Mouse (Mus musculus): ENCODE results near the gene Gnai1. TPM values are rescaled to one million over a fixed set of nuclear protein-coding genes. Genes with fewer than 3 reads are reported as not detected.

Gnai1 gene
- polyA plus RNA-seq, 1 experiment from 2014 or later, result 33.4 TPM

GRCm38 (mm10) chr5:18282095-18282494 is 78.1 kb downstream of the Gnai1 start:
- H3K36me3 ChIP-seq, result peaks cover 9% of the 10 kb centered on the region
- H3K4me3 ChIP-seq, result no peak overlapping the region
- no peak overlapping the region for H3K4me2 ChIP-seq
- peaks cover 5% of the 10 kb centered on the region for H3K9me3 ChIP-seq
- no peak for ATAC-seq (ENCODE audit: insufficient number of reproducible peaks, insufficient read depth, low FRiP score, low TSS enrichment, low read depth)
- 88% methylated on average over 3 of the region's 3 CpGs for WGBS
- no peaks in the 10 kb centered on the region for H3K27me3 ChIP-seq
- no peak overlapping the region for H3K27ac ChIP-seq
- no peaks in the 10 kb centered on the region for H3K4me1 ChIP-seq
- H3K9ac ChIP-seq, result no peak overlapping the region

- 70% methylated on average over 7 of the region's 7 CpGs for WGBS
- ATAC-seq (ENCODE audit: insufficient number of reproducible peaks, insufficient read depth, low FRiP score, low TSS enrichment, low read depth), result no peak
- no peak overlapping the region for H3K4me2 ChIP-seq
- no peaks in the 10 kb centered on the region for H3K4me1 ChIP-seq
- no peaks in the 10 kb centered on the region for H3K27me3 ChIP-seq
- H3K36me3 ChIP-seq, result peaks cover 12% of the 10 kb centered on the region; the same call in 1 of the 2 replicates
- no peaks in the 10 kb centered on the region for H3K9me3 ChIP-seq
- H3K27ac ChIP-seq, result no peak overlapping the region
- H3K9ac ChIP-seq, result no peak overlapping the region
- no peak overlapping the region for H3K4me3 ChIP-seq
These were observed 85.7 kb downstream of the Gnai1 start for GRCm38 (mm10) chr5:18274352-18274940.

GRCm38 (mm10) chr5:18273291-18274284 is 86.6 kb downstream of the Gnai1 start:
- WGBS, result 81% methylated on average over 11 of the region's 11 CpGs
- Histone ChIP-seq H3K9ac (no peak overlapping the region), H3K4me3 (no peak overlapping the region), H3K4me1 (no peaks in the 10 kb centered on the region), H3K36me3 (peaks cover 12% of the 10 kb centered on the region; the same call in 1 of the 2 replicates), H3K27me3 (no peaks in the 10 kb centered on the region), H3K27ac (no peak overlapping the region), H3K4me2 (no peak overlapping the region), H3K9me3 (no peaks in the 10 kb centered on the region)
- ATAC-seq (ENCODE audit: insufficient number of reproducible peaks, insufficient read depth, low FRiP score, low TSS enrichment, low read depth), result no peak

- Histone ChIP-seq H3K36me3 (no peaks in the 10 kb centered on the region), H3K27ac (no peak overlapping the region), H3K27me3 (no peaks in the 10 kb centered on the region), H3K4me1 (no peaks in the 10 kb centered on the region), H3K4me3 (no peak overlapping the region), H3K4me2 (no peak overlapping the region), H3K9me3 (0 out of 2 replicates have a peak, but pooled peaks cover 6% of the 10 kb centered on the region), H3K9ac (no peak overlapping the region)
- WGBS, result 78% methylated on average over 5 of the region's 5 CpGs
- no peak for ATAC-seq (ENCODE audit: insufficient number of reproducible peaks, insufficient read depth, low FRiP score, low TSS enrichment, low read depth)
These were observed 109.7 kb downstream of the Gnai1 start for GRCm38 (mm10) chr5:18250379-18251017.

- Histone ChIP-seq H3K4me3 (no peak overlapping the region), H3K27ac (no peak overlapping the region), H3K9me3 (0 out of 2 replicates have a peak, but pooled peaks cover 6% of the 10 kb centered on the region), H3K27me3 (no peaks in the 10 kb centered on the region), H3K4me1 (no peaks in the 10 kb centered on the region), H3K4me2 (no peak overlapping the region), H3K9ac (no peak overlapping the region), H3K36me3 (no peaks in the 10 kb centered on the region)
- ATAC-seq (ENCODE audit: insufficient number of reproducible peaks, insufficient read depth, low FRiP score, low TSS enrichment, low read depth), result no peak
- 82% methylated on average over 5 of the region's 5 CpGs for WGBS
These were observed 111.0 kb downstream of the Gnai1 start for GRCm38 (mm10) chr5:18249132-18249531.

- H3K4me1 ChIP-seq, result no peaks in the 10 kb centered on the region
- 33% methylated on average over 1 of the region's 1 CpGs for WGBS
- H3K36me3 ChIP-seq, result no peaks in the 10 kb centered on the region
- no peak for ATAC-seq (ENCODE audit: insufficient number of reproducible peaks, insufficient read depth, low FRiP score, low TSS enrichment, low read depth)
- H3K4me2 ChIP-seq, result no peak overlapping the region
- H3K4me3 ChIP-seq, result no peak overlapping the region
- no peaks in the 10 kb centered on the region for H3K27me3 ChIP-seq
- no peaks in the 10 kb centered on the region for H3K9me3 ChIP-seq
- H3K9ac ChIP-seq, result no peak overlapping the region
- H3K27ac ChIP-seq, result no peak overlapping the region
These were observed 130.8 kb downstream of the Gnai1 start for GRCm38 (mm10) chr5:18229396-18229795.

GRCm38 (mm10) chr5:18228866-18229265 is 131.3 kb downstream of the Gnai1 start:
- H3K4me2 ChIP-seq, result no peak overlapping the region
- H3K4me3 ChIP-seq, result no peak overlapping the region
- no peaks in the 10 kb centered on the region for H3K36me3 ChIP-seq
- no peak for ATAC-seq (ENCODE audit: insufficient number of reproducible peaks, insufficient read depth, low FRiP score, low TSS enrichment, low read depth)
- H3K9ac ChIP-seq, result no peak overlapping the region
- WGBS, result 78% methylated on average over 7 of the region's 7 CpGs
- no peaks in the 10 kb centered on the region for H3K9me3 ChIP-seq
- H3K27me3 ChIP-seq, result no peaks in the 10 kb centered on the region
- no peaks in the 10 kb centered on the region for H3K4me1 ChIP-seq
- H3K27ac ChIP-seq, result no peak overlapping the region

- no peaks in the 10 kb centered on the region for H3K36me3 ChIP-seq
- H3K4me2 ChIP-seq, result no peak overlapping the region
- H3K9me3 ChIP-seq, result no peaks in the 10 kb centered on the region
- H3K4me3 ChIP-seq, result no peak overlapping the region
- ATAC-seq (ENCODE audit: insufficient number of reproducible peaks, insufficient read depth, low FRiP score, low TSS enrichment, low read depth), result no peak
- H3K27me3 ChIP-seq, result no peaks in the 10 kb centered on the region
- no peaks in the 10 kb centered on the region for H3K4me1 ChIP-seq
- 53% methylated on average over 1 of the region's 1 CpGs for WGBS
- no peak overlapping the region for H3K27ac ChIP-seq
- H3K9ac ChIP-seq, result no peak overlapping the region
These were observed 139.3 kb downstream of the Gnai1 start for GRCm38 (mm10) chr5:18220873-18221272.

GRCm38 (mm10) chr5:18218292-18218691 is 141.9 kb downstream of the Gnai1 start:
- 69% methylated on average over 2 of the region's 2 CpGs for WGBS
- no peaks in the 10 kb centered on the region for H3K27me3 ChIP-seq
- H3K4me1 ChIP-seq, result no peaks in the 10 kb centered on the region
- no peak overlapping the region for H3K4me3 ChIP-seq
- H3K9me3 ChIP-seq, result no peaks in the 10 kb centered on the region
- no peak overlapping the region for H3K4me2 ChIP-seq
- no peak overlapping the region for H3K9ac ChIP-seq
- ATAC-seq (ENCODE audit: insufficient number of reproducible peaks, insufficient read depth, low FRiP score, low TSS enrichment, low read depth), result no peak
- H3K27ac ChIP-seq, result no peak overlapping the region
- H3K36me3 ChIP-seq, result no peaks in the 10 kb centered on the region

- H3K4me3 ChIP-seq, result no peak overlapping the region
- H3K4me2 ChIP-seq, result no peak overlapping the region
- H3K27me3 ChIP-seq, result no peaks in the 10 kb centered on the region
- no peaks in the 10 kb centered on the region for H3K9me3 ChIP-seq
- H3K4me1 ChIP-seq, result no peaks in the 10 kb centered on the region
- H3K36me3 ChIP-seq, result no peaks in the 10 kb centered on the region
- no peak overlapping the region for H3K27ac ChIP-seq
- H3K9ac ChIP-seq, result no peak overlapping the region
- no peak for ATAC-seq (ENCODE audit: insufficient number of reproducible peaks, insufficient read depth, low FRiP score, low TSS enrichment, low read depth)
These were observed 142.3 kb downstream of the Gnai1 start for GRCm38 (mm10) chr5:18217856-18218255.

All from embryonic facial prominence, embryonic 13.5 days (tissue).